Mouse (Mus musculus) monocyte, adult 59 days (primary cell): ENCODE data around the gene Zfp382. TPM values are rescaled to one million over a fixed set of nuclear protein-coding genes. Genes with fewer than 3 reads are reported as not detected.

ENCODE experiments used
- total RNA-seq, 2 experiments: library from RNA; stranded (reverse); gene quantifications; one replicate each; pipeline ENCODE4 v1.2.4; 2023

Gene Zfp382
- 1 to 10 TPM; 2.7 to 5.0 TPM for total RNA-seq

DNA sequence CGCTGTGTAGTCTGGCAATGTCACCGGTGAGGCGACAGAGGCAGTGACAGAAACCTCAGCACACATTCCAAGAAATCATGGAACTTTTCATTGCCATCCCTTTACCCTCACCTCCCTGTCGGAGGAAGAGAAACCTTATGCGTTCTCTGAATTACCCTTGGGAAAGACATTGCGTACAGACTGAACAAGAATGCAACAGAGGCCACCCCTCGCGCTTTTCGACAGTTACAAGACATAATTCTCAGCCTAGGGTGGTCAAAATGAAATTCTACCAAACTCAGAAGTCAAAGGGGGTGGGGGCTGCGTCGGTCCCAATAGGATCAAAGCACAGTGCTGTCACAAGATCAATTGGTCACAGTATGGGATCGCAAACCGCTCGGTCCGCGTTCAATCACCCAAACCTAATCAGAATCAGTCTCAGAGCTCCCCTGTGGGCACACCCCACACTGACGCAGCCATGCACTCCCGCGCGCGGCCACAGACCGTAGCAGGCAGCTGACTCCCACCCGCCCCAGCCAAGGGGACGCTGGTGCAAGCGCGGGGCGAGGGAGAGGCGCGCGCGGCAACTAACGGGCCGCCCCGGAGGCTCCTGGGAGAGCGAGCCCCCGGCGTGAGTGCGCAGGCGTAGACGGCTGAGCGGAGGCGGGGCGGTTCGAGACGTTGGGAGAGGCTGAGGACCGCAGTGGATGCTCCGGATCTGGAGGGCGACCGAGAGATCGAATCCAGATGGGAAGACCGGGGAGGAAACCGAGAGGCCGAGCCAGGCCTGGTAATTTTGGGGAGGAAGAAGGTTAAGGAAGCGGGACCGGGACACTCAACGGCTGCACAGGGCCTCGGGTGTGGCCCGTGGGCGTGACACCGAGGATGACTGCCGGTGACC is at the start of gene Zfp382:
TSS of gene Zfp382 (plus strand) at position 635 of the 880 bp plus-strand sequence.

DNA sequence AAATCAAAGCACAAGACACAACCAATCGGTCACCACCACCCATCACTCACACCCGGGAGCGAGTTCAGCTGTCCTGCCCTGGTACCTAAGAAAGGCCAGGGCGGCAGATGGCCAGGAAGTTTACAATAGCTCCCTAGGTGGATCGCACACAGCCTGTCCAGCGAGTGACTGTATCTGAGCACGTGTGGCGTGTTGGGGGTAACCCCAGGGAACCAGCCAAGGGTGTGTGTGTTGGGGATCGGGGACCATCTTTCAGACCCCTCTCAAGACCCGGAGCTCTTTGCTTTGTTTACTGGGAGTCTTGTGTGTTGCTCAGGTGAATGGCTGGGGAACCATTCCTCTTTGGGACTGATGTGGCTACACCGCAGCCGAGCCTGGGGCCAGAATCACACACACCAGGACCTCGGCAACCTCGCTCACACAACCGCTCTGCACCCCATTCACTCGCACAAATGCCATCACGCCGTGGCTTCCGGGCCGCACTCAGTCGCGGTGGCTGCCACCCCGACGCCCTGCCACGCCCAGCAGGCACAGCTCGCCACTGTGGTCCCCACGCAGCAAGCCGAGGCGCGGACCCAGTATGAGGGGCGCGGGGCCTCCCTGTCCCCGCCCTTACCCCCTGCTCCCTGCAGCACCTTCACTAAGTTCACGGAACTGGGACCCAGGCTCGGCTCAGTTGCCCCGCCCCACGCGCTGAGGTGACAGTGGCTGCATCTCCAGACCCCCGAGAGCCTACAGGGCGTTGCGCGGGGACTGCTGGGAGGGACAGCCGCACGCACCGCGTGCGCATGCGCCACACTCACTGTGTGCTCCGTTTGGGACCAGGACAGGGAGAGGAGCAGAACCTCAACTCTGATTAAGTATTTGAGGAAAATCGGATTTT is 49.4 kb upstream of the Zfp382 start, which contains the start of gene Zfp82:
TSS of gene Zfp82 (minus strand) at position 755 of the 883 bp plus-strand sequence.

DNA sequence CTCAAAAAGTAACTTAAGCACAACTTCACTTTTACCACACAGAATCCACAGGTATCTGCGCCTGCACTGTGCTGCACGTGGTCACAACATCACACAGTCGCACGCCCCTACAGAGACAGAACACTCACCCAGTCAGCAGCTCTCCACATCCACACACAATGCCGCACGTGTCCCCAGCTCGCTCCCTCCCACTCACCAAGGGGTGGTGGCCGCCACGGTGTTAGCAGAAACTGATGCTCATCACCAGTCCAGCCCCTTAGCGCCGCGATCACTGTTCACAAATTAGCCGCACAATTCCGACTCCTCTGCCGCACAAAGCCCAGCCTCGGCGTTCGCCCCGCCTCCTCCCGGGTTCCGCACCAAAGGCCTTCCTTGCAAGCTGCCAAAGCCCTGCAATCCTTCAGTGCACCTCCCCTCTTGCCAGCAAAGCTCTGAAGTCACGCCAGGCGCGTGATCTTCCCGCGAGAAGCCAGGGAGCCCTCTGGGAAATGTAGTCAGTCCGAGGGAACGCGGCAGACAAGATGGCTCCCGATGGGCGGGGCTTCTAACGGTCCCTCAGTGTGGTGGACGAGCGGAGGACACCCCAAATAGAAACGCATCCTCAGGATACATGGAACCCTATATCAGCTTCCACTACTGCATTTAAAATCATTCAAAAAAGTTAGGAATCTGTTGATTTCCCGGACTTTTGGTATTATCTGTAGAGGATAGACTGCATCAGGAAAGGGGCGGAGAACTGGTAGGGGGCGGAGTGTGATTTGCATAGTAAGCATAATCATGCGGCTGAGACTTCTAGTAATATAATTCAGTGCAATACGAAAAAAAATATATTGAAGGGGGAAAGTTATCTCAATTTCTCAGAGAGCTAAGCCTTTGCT is 31.4 kb upstream of the Zfp382 start, which contains the start of the genes Gm26920 and Zfp566:
TSS of gene Gm26920 (minus strand) at position 319 of the 878 bp plus-strand sequence.
TSS of gene Zfp566 (minus strand) at position 436 of the 878 bp plus-strand sequence.

GRCm38 (mm10) chr7:30094646-30095429 is 26.9 kb upstream of the Zfp382 start, which contains the start of gene Zfp260:
TSS of gene Zfp260 (plus strand) at chr7:30094777.

DNA sequence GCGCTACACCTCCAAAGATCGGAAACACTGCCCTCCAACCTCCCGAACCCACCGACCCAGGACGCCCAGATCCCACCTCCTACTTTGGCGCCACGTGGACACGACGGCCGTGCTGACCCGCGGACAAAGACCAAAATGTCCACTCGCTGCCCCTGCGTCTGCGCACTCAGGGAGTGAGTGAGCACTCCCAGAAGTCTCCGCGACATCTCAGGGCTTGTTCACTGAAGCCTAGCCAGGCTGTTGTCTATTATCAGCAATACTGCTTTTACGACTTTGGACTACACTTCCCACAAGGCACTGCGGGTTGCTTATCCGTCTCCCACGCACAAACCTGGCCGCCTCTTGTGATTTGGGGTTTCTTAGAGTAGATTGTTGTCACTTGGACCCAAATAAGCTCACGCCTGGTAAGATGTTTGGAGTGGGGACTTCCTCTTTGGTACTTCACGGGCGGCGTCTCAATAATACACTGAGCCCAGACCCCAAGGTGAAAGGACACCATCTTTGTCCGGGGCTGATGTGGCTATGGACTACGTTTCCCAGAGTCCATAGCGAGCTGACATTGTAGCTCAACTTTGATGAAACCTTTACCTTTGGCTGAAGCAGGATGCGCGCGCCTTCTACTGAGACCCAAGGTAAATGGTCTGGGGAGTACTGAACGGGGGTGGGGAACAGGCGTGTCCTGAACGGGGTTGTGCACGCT is 48.0 kb downstream of the Zfp382 start, which contains the start of gene Zfp146:
TSS of gene Zfp146 (minus strand) at position 168 of the 700 bp plus-strand sequence.

DNA sequence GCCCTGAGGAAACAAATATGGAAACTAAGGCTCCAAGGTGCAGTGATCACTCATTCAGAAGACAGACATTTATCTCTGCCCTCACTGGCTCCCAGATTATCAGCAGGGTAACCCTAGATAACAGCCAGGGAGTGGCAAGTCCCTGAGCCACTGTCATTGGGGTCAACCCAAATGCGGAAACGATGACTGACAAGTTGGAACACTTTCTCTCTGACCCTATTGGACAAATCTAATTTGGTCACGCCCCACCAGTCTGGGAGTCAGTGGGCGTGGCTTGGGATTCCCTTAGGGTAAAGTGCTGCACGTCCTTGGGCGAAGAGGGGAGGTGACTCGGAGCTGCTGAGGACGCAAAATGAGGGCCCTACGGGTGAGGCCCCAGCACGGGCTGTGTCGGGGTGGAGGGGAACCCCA is 62.1 kb downstream of the Zfp382 start, which contains the start of gene Cox7a1:
TSS of gene Cox7a1 (plus strand) at position 266 of the 411 bp plus-strand sequence.

Other genes starting within 250 kb of the Zfp382 start
- gene Zfp27, start 215.4 kb upstream of the Zfp382 start, total RNA-seq = 1 to 10 TPM; 2.3 to 3.7 TPM
- gene Zfp383, start 213.7 kb upstream of the Zfp382 start, total RNA-seq = 1 to 10 TPM; 1.6 to 2.3 TPM
- gene Zfp74, start 167.9 kb upstream of the Zfp382 start, total RNA-seq = 1 to 10 TPM; 4.8 to 7.2 TPM
- gene Zfp568, start 138.0 kb upstream of the Zfp382 start, total RNA-seq = 10 to 100 TPM; 14.3 to 16.7 TPM
- 1 to 10 TPM in 1 of 2 experiments, under 1 TPM in 1; 0.61 to 2.1 TPM for gene Zfp14, start 70.6 kb upstream of the Zfp382 start, total RNA-seq
- 1 to 10 TPM in 1 of 2 experiments, under 1 TPM in 1; 0.82 to 1.2 TPM for gene Zfp82, start 49.0 kb upstream of the Zfp382 start, total RNA-seq
- not detected for gene Gm26920, start 31.5 kb upstream of the Zfp382 start, total RNA-seq
- gene Zfp566, start 31.4 kb upstream of the Zfp382 start, total RNA-seq = 1 to 10 TPM; 2.5 to 3.2 TPM
- gene Zfp260, start 27.2 kb upstream of the Zfp382 start, total RNA-seq = 10 to 100 TPM; 14.7 to 16.2 TPM
- 10 to 100 TPM; 23.9 to 24.1 TPM for gene Zfp146, start 47.8 kb downstream of the Zfp382 start, total RNA-seq
- 1 to 10 TPM in 1 of 2 experiments, not detected in 1; 1.5 TPM for gene Cox7a1, start 62.2 kb downstream of the Zfp382 start, total RNA-seq
- 100 to 1,000 TPM; 298 to 315 TPM for gene Capns1, start 76.9 kb downstream of the Zfp382 start, total RNA-seq
- 10 to 100 TPM; 47.9 to 57.5 TPM for gene Polr2i, start 110.0 kb downstream of the Zfp382 start, total RNA-seq
- 10 to 100 TPM; 39.7 to 59.4 TPM for gene Tbcb, start 110.3 kb downstream of the Zfp382 start, total RNA-seq
- not detected for gene Ovol3, start 113.8 kb downstream of the Zfp382 start, total RNA-seq
- gene Thap8, start 158.2 kb downstream of the Zfp382 start, total RNA-seq = 1 to 10 TPM in 1 of 2 experiments, under 1 TPM in 1; 0.73 to 2.0 TPM
- 10 to 100 TPM; 16.7 to 20.0 TPM for gene Wdr62, start 158.5 kb downstream of the Zfp382 start, total RNA-seq
- gene Clip3, start 169.8 kb downstream of the Zfp382 start, total RNA-seq = under 1 TPM in 1 of 2 experiments, not detected in 1; 0.21 TPM
- gene Alkbh6, start 186.8 kb downstream of the Zfp382 start, total RNA-seq = 10 to 100 TPM; 30.8 to 31.4 TPM
- 1 to 10 TPM; 1.9 to 3.4 TPM for gene Syne4, start 192.9 kb downstream of the Zfp382 start, total RNA-seq
- 1 to 10 TPM; 3.8 to 4.6 TPM for gene E130208F15Rik, start 199.8 kb downstream of the Zfp382 start, total RNA-seq
- gene Sdhaf1, start 202.0 kb downstream of the Zfp382 start, total RNA-seq = 10 to 100 TPM; 15.3 to 15.4 TPM
- gene Lrfn3, start 240.8 kb downstream of the Zfp382 start, total RNA-seq = under 1 TPM in 1 of 2 experiments, not detected in 1; 0.21 TPM